Mouse (Mus musculus): ENCODE measurements around the gene Pla2g2d.

Pla2g2d gene

GRCm38 (mm10) chr4:138775435-138775834, at the start of gene Pla2g2d:
TSS of gene Pla2g2d (plus strand) at chr4:138775735.
- no peak for DNase-seq

GRCm38 (mm10) chr4:138725751-138726150, 49.8 kb upstream of the Pla2g2d start:
- DNase-seq = no peak

DNA sequence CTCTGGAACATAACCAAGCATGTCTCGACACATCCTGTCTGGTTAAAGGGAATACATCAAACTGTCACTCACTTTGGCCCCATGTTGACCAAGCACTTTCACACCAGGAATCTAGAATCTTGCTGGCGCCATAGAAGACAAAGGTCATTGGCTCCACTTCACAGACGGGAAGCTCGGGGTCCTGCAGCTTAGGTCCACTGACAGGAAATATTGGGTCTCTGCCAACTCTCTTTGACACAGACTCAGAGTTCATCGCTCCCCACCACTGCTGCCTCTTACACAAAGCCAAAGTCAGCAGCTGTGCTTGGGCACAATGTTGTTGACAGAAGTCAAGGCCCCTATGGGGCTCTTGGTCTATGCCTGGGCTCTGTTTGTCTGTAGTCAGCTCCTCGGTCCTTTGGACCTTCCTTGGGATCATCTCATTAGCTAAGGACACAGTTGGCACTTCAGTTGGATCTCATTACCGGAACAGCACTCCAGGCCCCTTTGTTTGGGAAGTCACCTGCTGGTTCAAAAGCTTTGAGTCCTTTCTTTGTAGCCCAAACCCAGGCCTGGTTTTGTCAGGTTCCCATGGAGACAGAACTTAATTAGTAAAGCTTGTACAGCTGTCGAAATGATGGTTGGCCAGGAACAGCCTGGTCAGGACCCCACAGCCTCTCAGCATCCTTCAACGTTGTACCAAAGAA, 46.4 kb upstream of the Pla2g2d start:
- DNase-seq = no peak

- no peak for DNase-seq
Observed at GRCm38 (mm10) chr4:138734105-138734504, 41.4 kb upstream of the Pla2g2d start.

DNA sequence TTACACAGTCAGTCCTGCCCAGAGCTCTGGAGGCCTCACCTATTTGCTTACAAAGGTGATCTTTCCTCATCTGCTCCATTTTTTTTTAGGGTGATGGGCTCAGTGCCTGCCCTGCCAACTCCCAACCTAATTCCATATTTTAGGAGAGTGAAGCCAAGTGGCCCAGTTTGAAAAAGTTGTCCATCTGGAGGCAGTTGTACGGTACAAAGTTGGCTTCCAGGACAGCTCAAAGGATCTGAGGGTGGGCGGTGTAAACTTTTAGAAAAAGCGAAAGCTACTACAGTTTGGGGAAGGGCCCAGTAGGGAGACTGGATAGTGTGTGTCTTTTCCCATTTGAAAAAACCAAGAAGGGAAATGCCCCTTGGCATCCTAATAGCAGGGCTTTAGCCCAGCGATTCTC, 40.7 kb upstream of the Pla2g2d start:
- DNase-seq = no peak

DNA sequence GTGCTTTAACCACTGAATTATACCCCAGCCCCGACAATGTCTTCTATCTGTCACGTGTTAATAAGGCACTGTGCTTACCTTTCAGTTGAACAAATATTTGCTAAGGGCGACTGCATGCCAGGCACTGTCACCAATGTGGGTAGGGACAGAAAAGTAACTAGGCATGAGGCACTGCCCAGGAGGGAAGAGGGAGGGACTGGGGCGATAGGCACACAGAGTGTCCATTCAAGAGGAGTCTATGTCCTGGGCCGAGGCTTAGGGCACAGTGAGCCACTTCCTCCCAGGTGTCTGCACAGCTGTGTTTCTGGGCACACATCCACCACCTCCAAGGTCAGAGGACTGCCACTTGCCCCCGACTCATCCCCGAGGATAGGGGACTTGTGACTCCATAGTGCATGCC, 38.5 kb upstream of the Pla2g2d start, which contains the start of gene Ubxn10:
Gene Ubxn10, minus strand, starts transcription at position 137 of the 400 bp plus-strand sequence.
- no peak for DNase-seq

DNA sequence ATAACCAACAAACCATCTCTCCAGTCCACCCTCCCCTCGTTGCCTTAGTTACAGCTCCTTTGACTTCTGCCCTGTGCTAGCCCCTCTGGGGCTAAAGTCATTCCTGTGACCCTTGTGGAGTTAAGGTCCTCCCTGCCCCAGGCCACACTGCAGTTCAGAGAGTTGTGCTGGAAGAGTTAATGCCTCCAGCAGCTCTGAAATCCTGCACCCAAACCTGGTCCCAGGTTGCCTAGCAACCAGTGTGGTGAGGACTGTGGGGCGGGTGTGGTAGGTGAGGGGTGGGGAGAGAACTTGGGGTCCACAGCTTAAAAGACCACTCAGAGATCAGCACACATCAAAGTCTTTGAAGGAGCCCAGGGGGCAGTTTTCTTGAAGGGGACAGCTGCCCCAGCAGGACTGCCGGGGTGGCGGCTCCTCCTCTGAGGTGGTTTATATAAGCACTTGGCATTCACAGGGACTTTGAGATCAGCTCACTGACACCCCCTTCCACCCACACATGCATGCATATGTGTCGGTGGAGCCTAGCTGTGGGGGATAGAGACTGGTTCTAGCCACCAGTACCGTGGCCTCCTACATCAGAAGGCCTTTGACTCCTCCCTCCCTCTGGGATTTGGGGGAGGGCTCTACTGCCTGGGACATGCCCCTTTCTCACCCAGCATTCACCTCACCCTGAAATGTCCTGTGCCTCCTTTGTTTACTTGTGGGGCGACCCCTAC, 36.2 kb upstream of the Pla2g2d start:
- peak; percentile 74 for DNase-seq

- no peak for DNase-seq
Observed at GRCm38 (mm10) chr4:138745884-138746283, 29.7 kb upstream of the Pla2g2d start.

GRCm38 (mm10) chr4:138746866-138747265, 28.7 kb upstream of the Pla2g2d start:
- DNase-seq = no peak

DNA sequence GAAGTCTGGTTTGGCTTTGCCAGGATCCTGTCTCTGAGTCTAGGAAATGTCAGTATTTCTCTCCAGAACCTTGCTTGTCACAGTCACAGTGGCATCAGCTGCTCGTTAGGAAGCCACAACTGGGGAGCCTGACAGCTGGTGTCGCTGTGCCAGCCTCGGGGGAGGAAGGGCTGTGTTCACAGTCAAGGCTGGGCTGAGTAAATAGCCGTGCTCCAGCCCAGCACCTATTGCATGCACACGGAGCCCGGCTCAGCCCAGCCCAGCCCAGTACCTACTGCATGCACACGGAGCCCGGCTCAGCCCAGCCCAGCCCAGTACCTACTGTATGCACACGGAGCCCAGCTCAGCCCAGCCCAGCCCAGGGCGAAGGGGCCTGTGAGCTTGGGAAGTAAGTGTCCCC, 27.7 kb upstream of the Pla2g2d start:
- DNase-seq = peak; percentile 77

- DNase-seq = peak; percentile 69
Observed at GRCm38 (mm10) chr4:138748369-138749072, 27.0 kb upstream of the Pla2g2d start.

DNA sequence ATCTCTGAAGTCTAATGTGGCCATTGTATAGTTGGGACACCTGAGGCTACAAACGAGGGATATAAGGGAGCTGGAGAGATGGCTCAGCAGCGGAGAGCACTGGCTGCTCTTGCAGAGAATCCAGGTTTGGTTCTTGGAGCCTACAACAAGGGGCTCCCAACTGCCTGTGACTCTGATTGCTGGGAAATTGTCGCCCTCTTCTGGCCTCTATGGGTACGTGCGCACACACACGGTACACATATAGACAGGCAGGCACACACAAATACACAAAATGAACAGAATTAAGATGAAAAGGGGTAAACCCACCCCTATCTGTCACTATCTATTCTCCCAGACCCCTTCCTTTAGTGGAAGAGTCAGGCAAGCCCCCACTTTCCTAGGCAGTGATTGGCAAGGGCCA, 22.9 kb upstream of the Pla2g2d start:
- DNase-seq = no peak

GRCm38 (mm10) chr4:138753608-138754007, 21.9 kb upstream of the Pla2g2d start:
- DNase-seq = no peak

- DNase-seq = no peak
Observed at GRCm38 (mm10) chr4:138754432-138754831, 21.1 kb upstream of the Pla2g2d start.

DNA sequence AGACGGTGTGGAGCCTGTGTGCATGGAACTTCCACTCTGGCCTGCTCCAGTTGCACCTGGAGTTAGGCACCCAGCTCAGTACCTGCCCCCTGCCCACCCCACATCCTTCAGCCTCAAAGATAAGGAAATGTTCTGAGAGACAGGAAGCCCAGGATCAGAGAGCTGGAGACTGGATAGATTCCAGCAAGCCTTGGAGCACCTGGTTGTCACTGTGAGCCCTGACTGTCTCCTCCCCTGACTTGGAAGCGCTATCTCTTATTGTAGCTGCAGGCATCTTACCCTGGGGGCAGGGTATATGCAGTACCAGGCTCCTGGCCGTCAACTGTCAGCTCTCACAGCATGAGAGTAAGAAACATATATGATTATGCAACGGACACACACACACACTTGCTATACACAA, 20.1 kb upstream of the Pla2g2d start:
- no peak for DNase-seq

DNA sequence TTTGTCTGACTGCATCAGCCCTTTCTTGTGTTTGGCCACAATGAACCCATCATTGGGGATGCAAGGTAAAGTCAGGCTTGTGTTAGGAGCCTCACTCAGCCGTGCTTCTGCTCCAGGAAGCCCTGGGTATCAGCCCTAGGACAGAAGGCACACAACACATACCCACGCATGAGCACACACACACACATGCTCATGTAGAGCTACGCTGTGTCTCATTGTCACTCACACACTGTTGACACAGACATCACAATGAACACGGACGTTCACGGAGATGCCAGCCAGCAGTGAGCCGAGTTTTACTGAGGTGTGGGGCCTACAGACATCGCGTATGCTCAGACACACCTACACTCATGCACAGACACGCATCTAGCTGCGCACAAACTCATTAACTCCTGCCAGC, 19.6 kb upstream of the Pla2g2d start:
- no peak for DNase-seq

- no peak for DNase-seq
Observed at GRCm38 (mm10) chr4:138757416-138757815, 18.1 kb upstream of the Pla2g2d start, which contains the start of gene Pla2g2f. TSS of gene Pla2g2f (minus strand) at chr4:138757626.

- no peak for DNase-seq
Observed at GRCm38 (mm10) chr4:138762266-138762665, 13.3 kb upstream of the Pla2g2d start.

DNA sequence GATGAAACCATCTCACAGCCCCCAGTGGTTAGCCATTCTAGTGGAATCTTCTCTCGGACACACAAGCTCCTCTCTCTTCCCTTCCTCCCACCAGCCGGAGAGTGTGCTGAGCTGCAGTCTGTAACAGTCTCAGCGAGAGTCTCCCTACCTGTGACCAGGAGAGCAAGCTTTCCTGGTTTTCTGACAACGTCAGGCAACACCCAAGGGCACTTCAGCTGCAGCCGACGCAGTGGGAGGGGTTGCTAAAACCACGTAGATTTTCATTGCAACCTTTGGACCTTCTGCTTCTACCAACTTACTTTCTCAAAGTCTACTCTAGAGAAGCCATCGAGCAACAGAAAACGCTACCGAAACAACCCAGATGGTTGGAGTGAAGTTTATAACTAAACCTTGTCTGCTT, 3.6 kb upstream of the Pla2g2d start:
- DNase-seq = no peak

DNA sequence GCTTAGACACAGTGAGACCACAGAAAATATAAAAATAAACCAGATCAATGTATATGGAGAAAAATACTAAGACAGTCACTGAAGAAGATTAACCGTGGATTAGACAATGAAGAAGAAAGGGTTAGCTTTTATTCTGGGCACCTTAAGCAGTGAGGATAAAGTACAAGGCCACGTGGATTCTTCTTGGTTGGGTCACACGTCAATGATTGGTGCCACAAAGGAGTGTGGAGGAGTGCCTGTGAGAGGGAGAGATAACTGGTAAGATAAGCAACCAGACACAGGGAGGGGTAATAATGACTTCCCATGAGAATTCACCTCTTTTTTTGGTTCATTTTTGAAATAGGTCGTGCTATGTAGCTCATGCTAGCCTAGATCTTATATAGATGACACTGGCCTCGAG, 3.1 kb upstream of the Pla2g2d start:
- no peak for DNase-seq

DNA sequence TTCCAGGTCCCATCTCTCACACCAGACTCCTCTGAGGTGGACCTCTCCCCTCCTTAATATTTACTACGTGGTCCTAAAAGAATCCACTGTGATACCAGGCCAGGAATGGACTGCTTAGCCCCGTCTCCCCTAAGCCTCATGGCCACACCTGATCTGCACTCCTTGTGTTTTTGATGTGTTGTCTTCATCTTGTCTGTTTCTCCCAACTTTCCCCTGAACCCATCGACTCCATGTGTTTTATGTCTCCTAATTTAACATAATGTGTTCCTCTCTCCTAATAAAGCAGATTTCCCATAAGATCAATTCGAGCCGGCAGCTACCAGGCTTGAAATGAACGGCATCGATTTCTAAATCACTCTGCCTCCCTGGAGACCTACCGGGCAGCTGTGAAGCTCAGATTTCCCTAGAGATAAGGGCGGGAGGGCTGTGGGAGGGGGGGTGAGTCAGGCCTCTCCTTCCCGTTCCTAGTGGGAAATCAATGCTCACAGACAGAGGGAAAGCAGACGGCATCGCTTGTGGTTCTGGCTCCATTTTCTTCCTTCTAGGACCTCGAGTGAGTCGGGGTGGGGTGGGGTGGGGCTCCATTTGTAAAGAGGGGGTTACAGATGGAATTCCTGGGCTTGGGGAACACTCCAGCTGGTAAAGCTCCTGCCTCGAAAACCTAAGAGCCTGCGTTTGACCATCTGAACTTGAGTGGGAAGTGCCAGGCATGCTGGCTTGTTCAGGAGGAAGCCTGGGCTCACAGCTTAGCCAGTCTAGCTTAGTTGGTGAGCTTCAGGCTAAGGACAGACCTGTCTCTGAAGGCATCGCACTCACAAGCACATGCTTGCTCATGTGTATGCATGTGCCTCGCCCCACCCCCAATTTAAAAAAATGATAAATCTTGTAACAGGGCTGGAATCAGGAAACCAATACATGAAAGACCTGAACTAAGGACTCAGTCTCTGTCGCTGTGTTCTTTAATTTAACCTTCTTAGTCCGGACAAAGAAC, 2.2 kb downstream of the Pla2g2d start:
- DNase-seq = no peak

DNA sequence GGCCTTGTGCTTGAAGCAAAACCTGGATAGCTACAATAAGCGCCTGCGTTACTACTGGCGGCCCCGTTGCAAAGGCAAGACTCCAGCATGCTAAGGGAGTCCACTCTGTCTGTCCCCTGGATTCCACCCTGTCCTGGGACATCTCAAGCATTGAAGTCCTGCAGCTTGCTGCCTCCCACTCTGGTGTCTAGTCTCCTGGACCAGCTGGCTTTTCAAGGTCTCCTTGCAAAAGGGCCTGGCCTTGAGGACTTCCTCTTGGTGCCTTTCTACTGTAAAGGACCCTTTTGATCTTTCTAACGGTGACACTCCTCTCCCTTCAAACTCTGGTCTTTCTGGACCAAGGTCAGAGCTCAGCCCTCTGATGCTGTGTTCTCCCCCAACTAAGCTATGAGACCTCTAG, 4.8 kb downstream of the Pla2g2d start:
- no peak for DNase-seq

- DNase-seq = peak; percentile 86
Observed at GRCm38 (mm10) chr4:138782098-138782497, 6.6 kb downstream of the Pla2g2d start.

All from right cerebral cortex, adult 18-20 months (tissue).